Mouse (Mus musculus) macrophage (primary cell): ENCODE results near the gene Kcnn1. TPM values are rescaled to one million over a fixed set of nuclear protein-coding genes. Genes with fewer than 3 reads are reported as not detected.

ENCODE experiments used
- H3K27ac ChIP-seq: fragments of 350-480 bp; formaldehyde crosslinking; 2 replicates; pipeline ENCODE4 v1.9.0; 2021
- H3K36me3 ChIP-seq: fragments of 350-480 bp; formaldehyde crosslinking; 2 replicates; pipeline ENCODE4 v1.9.0; 2021; ENCODE audit errors: inconsistent target
- H3K4me3 ChIP-seq: fragments of 350-480 bp; formaldehyde crosslinking; 2 replicates; pipeline ENCODE4 v1.9.0; 2021; ENCODE audit errors: inconsistent target
- H3K79me2 ChIP-seq: fragments of 350-480 bp; formaldehyde crosslinking; 2 replicates; pipeline ENCODE4 v1.9.0; 2021; ENCODE audit errors: inconsistent target
- WGBS: methylation state at CpG from one replicate; pipeline ENCODE4 v1.1.7; 2026; ENCODE audit warnings: inconsistent platforms; ENCODE audit not compliant: missing documents; 5-methylcytosine and 5-hydroxymethylcytosine counted together
- polyA plus RNA-seq: library from polyadenylated mRNA; stranded (reverse); fragments of 250-400 nt; gene quantifications from 3 replicates; pipeline ENCODE4 v1.2.4, GENCODE M21; 2018; ENCODE audit warnings: inconsistent platforms

Kcnn1 gene
- polyA plus RNA-seq, 1 experiment from 2014 or later: 1.6 TPM

DNA sequence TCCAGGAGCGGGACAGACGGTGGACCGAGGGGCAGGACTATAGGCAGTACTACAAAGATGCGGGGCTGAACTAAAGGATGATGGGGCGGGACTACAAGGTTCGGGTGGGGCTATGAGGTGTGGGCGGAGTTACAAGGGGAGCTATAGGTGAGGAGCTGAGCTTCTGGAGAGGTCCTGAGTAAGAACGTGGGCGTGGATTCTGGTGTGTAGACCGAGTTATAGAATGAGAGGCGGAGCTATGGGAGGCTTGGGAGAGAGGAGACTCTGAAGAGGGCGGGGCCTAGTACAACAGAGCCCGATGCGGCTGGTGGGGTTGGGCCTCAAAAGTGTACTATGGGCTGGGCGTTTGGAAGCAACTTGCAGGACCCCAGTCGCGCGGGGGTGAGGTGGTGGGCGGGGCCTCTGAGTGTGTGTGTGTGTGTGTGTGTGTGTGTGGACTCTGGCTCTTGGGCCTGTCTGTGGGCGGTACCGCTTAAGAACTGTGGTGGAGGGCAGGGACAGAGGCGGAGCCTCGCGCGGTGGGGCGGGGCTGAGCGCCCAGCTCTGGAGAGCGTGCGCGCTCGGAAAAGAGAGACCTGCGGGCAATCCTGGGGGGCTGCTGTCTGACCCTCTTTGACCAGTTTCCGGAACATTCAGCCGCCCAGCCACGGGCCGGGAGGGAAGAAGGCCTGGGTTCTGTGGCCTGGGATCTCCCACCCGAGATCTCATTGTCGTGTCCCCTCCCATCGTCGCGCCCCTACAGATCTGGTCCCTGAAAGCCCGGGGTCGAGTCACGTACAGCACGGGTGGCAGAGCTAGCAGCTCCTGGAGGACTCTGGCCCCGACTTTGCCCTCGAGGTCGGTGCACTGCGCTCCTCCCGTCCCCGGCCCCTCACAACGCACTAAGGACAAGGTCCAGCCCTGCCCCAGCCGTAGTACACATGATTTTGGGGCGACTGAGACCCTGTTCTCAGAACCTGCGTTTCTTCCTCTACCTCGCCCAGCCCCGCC lies 65.7 kb downstream of the Kcnn1 start:
- H3K79me2 ChIP-seq: peaks cover 44% of the 10 kb centered on the region
- H3K36me3 ChIP-seq: no peaks in the 10 kb centered on the region
- H3K27ac ChIP-seq: peak overlapping the region; percentile 27; the same call in 1 of the 2 replicates
- WGBS: 4% methylated on average over 54 of the region's 57 CpGs
- H3K4me3 ChIP-seq: peak overlapping the region; percentile 32

DNA sequence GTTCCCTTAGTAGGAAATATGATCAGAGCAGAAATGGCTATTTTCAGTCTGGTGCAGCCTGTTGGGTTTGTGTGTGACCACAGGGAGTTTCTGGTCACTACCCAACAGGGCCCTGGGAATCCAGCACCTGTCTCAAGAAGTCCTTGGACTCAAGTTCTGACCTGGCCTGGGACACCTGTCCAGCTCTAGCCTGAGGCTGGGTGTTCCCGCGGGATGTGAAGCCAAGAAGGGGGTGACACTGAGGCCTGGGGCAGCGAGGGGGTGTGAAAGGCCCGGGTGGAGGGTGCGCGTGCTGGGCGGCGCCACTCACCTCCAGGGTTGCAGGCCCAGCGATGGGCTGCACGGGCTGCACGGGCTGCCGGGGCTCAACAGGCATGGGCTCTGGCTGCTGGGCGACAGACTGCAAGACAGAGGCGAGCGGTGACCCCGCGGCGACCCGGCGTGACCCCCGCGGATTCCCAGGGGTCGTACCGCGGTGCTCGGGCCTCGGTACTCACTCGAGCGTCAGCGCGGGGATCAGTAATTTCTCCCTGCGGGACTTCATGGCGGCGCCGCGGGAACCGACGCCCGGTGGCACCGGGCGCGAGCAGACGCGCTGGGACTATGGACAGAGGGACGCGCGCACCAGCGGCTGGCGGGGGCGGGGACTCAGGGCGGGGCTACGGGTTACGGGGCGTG lies 66.5 kb downstream of the Kcnn1 start:
- Histone ChIP-seq H3K36me3 (no peaks in the 10 kb centered on the region), H3K79me2 (peaks cover 40% of the 10 kb centered on the region), H3K27ac (no peak overlapping the region), H3K4me3 (no peak overlapping the region)
- 19% methylated on average over 44 of the region's 54 CpGs for WGBS

DNA sequence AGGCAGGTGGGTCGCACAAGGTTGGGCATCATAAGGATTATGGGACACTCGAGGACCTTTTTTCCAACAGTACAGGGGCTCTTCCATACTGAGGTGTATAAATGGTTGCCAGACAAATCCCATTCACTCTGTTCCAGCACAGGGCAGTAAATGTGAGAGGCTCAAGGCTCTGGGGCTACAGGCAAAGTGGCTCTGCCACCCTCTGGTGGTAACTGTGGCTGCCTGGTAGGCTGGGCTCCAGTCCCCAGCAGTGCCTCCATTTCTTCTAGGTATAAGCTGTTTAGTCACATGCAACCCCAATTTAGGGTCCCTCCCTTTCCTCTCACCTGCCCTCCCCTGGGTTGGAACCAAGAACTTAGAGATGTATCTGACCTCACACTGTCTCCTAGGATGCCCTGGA lies 67.7 kb downstream of the Kcnn1 start:
- 100% methylated on average over 1 of the region's 2 CpGs for WGBS
- no peaks in the 10 kb centered on the region for H3K36me3 ChIP-seq
- no peak overlapping the region for H3K27ac ChIP-seq
- no peak overlapping the region for H3K4me3 ChIP-seq
- H3K79me2 ChIP-seq: peaks cover 42% of the 10 kb centered on the region

DNA sequence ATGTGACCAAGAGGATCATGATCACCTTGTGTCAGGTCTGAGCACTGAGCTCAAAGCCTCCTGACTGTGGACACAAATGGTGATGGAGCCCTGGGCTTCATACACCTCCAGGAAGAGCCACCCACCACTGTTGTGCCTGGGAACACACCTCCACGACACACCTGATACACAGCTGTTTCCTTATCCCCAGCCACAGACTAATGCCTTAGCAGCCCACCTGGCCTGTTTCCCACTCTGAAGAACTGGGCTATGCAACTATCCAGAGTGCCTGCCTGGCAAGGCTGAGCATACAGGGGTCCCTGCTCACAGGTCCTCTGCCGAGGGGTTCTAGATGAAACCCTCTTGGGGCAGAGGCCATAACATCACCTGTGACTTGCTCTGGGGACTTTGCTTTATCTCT lies 68.8 kb downstream of the Kcnn1 start:
- Histone ChIP-seq H3K79me2 (peaks cover 48% of the 10 kb centered on the region), H3K27ac (no peak overlapping the region), H3K36me3 (peaks cover 9% of the 10 kb centered on the region), H3K4me3 (no peak overlapping the region)
- WGBS: 86% methylated on average over 2 of the region's 2 CpGs

DNA sequence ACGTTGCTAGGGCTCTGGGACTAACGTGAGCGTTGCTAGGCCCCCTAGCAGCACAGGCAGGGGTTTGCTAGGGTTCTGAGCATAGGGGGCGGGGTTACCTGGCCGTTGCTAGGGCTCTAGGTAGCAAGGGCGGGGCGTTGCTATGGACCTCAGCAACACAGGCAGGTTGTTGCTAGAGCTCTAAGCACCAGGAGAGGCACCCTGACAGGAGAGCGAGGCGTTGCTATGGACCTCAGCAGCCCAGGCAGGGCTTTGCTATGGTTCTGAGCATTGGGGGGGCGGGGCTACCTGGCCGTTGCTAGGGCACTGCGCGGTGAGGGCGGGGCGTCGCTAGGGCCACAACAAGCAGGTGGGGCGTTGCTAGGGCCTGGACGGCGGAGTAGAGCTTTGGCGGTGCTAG lies 70.4 kb downstream of the Kcnn1 start:
- Histone ChIP-seq H3K27ac (no peak overlapping the region), H3K4me3 (no peak overlapping the region; the same call in 1 of the 2 replicates), H3K79me2 (peaks cover 54% of the 10 kb centered on the region), H3K36me3 (peaks cover 23% of the 10 kb centered on the region)
- whole genome bisulfite sequencing: 4% methylated on average over 20 of the region's 20 CpGs

Other genes starting within 250 kb of the Kcnn1 start
- gene Lrrc25, start 247.1 kb downstream of the Kcnn1 start, polyA plus RNA-seq: 104 to 230 TPM (median 156 TPM) in 3 replicates
- gene Gdf15, start 230.8 kb downstream of the Kcnn1 start, polyA plus RNA-seq: 24.3 to 124 TPM (median 74.3 TPM) in 3 replicates
- 19.1 to 57.8 TPM (median 24.3 TPM) in 3 replicates for gene Pgpep1, start 202.9 kb downstream of the Kcnn1 start, polyA plus RNA-seq
- gene Lsm4, start 190.0 kb downstream of the Kcnn1 start, polyA plus RNA-seq: 47.7 to 66.4 TPM (median 48.9 TPM) in 3 replicates
- 29.7 to 79.6 TPM (median 40.0 TPM) in 3 replicates for gene Jund, start 164.3 kb downstream of the Kcnn1 start, polyA plus RNA-seq
- gene Iqcn, start 159.8 kb downstream of the Kcnn1 start, polyA plus RNA-seq: not detected in 3 replicates
- gene Gm3336, start 144.7 kb downstream of the Kcnn1 start, polyA plus RNA-seq: not detected in 3 replicates
- gene Pde4c, start 139.5 kb downstream of the Kcnn1 start, polyA plus RNA-seq: not detected in 3 replicates
- 3.2 to 5.2 TPM (median 3.7 TPM) in 3 replicates for gene Rab3a, start 108.6 kb downstream of the Kcnn1 start, polyA plus RNA-seq
- gene Mpv17l2, start 102.3 kb downstream of the Kcnn1 start, polyA plus RNA-seq: 26.0 to 40.2 TPM (median 29.3 TPM) in 3 replicates
- 23.2 to 26.1 TPM (median 23.3 TPM) in 3 replicates for gene Pik3r2, start 86.5 kb downstream of the Kcnn1 start, polyA plus RNA-seq
- 40.6 to 60.5 TPM (median 46.5 TPM) in 3 replicates for gene Mast3, start 58.2 kb downstream of the Kcnn1 start, polyA plus RNA-seq
- gene Il12rb1, start 54.8 kb downstream of the Kcnn1 start, polyA plus RNA-seq: 1.4 to 7.6 TPM (median 1.6 TPM) in 3 replicates
- gene Arrdc2, start 23.5 kb downstream of the Kcnn1 start, polyA plus RNA-seq: 8.1 to 21.9 TPM (median 12.1 TPM) in 3 replicates
- gene Ccdc124, start 10.7 kb upstream of the Kcnn1 start, polyA plus RNA-seq: 47.6 to 62.3 TPM (median 58.2 TPM) in 3 replicates
- not detected in 3 replicates for gene Slc5a5, start 29.5 kb upstream of the Kcnn1 start, polyA plus RNA-seq
- 1,516 to 2,224 TPM (median 1,908 TPM) in 3 replicates for gene Rpl18a, start 34.2 kb upstream of the Kcnn1 start, polyA plus RNA-seq
- gene Map1s, start 42.7 kb upstream of the Kcnn1 start, polyA plus RNA-seq: 20.1 to 42.7 TPM (median 38.1 TPM) in 3 replicates